Mouse (Mus musculus): ENCODE measurements at regions not wholly inside any gene's neighbourhood (a gene's known extent, or its start where the extent isn't known, plus 50 kb on each side); places are given as distances from the start of the nearest gene placed in this dataset.

DNA sequence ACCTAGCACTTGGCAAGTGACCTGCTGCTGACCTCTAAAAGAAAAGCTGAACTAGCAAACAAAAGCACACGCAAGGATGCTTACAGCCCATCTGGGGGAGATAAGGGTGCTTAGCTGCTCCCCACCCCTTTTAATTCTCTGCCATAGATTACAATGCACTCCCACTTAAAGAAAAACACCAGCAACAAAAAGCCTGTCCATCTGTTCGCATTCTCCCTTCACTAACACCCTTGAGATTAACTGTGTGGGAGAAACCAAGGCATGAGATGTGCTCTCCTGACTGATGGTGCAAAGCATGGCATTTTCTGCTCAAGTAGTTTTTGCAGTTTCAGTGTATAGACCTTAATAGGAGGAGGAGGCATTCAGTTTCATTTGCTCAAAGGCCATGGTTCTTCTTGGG lies 125.0 kb downstream of the 4930544G11Rik start:
- TF ChIP-seq TAL1 (IDR thresholded peaks at IDR 0.05; ENCODE audit: low read length) (no peak), GATA1 (IDR thresholded peaks at IDR 0.05; ENCODE audit: low read length) (no peak)

All from erythroblast, embryonic 14.5 days (primary cell).